In genomic region chr16:21735638-21736037, GRCm38 (mm10) we compare ENCODE assay signal across 3 mouse cellular contexts.
TF ChIP-seq lines count a peak whose summit lies in the region.

No protein-coding gene starts in this region.

TF ChIP-seq in CH12.LX, 34 proteins besides CTCF, POLR2A, EP300 and RAD21:
- TF ChIP-seq SMC3 (IDR thresholded peaks at IDR 0.05; ENCODE audit: low read depth, low read length) (no peak), ZNF384 (IDR thresholded peaks at IDR 0.05; ENCODE audit: low read depth, low read length) (peak; percentile 77), SIN3A (IDR thresholded peaks at IDR 0.05; ENCODE audit: low read length) (no peak)

TF ChIP-seq in ES-E14, 5 proteins besides CTCF, POLR2A, EP300 and RAD21:
- peak; percentile 69; the same call in 1 of the 2 replicates for TF ChIP-seq ZNF384 (IDR thresholded peaks at IDR 0.05; ENCODE audit: low read depth, low read length)
- no peak for TF ChIP-seq ZC3H11A (IDR thresholded peaks at IDR 0.05; ENCODE audit: borderline replicate concordance, low read depth, low read length)

TF ChIP-seq in MEL, 35 proteins besides CTCF, POLR2A, EP300 and RAD21:
- TF ChIP-seq MYB (IDR thresholded peaks at IDR 0.05; ENCODE audit: low read depth, low read length) (no peak), ZNF384 (IDR thresholded peaks at IDR 0.05; ENCODE audit: low read depth, low read length) (peak; percentile 44), POLR2AphosphoS5 (IDR thresholded peaks at IDR 0.05; ENCODE audit: borderline replicate concordance, low read depth, low read length) (no peak), RCOR1 (IDR thresholded peaks at IDR 0.05; ENCODE audit: low read depth, low read length) (no peak), TCF12 (IDR thresholded peaks at IDR 0.05; ENCODE audit: low read depth, low read length) (no peak), POLR2AphosphoS2 (IDR thresholded peaks at IDR 0.05; ENCODE audit: low read length) (no peak)
